Mouse (Mus musculus): ENCODE data around the gene Ptcra. TPM values are rescaled to one million over a fixed set of nuclear protein-coding genes. Genes with fewer than 3 reads are reported as not detected.

Ptcra gene
- not detected in 4 replicates for total RNA-seq (2023)

GRCm38 (mm10) chr17:46763544-46763943 lies at the start of gene Ptcra:
Gene Ptcra (minus strand): TSS chr17:46763712.

GRCm38 (mm10) chr17:46782341-46783221 lies 19.1 kb upstream of the Ptcra start, which contains the start of gene Rpl7l1:
Gene Rpl7l1 (minus strand): TSS chr17:46782672.

GRCm38 (mm10) chr17:46772404-46773277 lies 9.1 kb upstream of the Ptcra start, which contains the start of gene 2310039H08Rik:
Gene 2310039H08Rik (plus strand): TSS chr17:46772635.

GRCm38 (mm10) chr17:46751794-46752556 lies 11.5 kb downstream of the Ptcra start, which contains the start of gene Cnpy3:
Gene Cnpy3 (minus strand): TSS chr17:46752214.

GRCm38 (mm10) chr17:46728904-46729318 lies 34.6 kb downstream of the Ptcra start, which contains the start of gene Gnmt:
Gene Gnmt (minus strand): TSS chr17:46729168.

GRCm38 (mm10) chr17:46710959-46711597 lies 52.4 kb downstream of the Ptcra start, which contains the start of gene Pex6:
Gene Pex6 (plus strand): TSS chr17:46711463.

Other genes with a start within 250 kb of the Ptcra start
- gene Cul9, start 217.3 kb downstream of the Ptcra start, total RNA-seq (2023), result 16.7 to 18.7 TPM (median 17.0 TPM) in 4 replicates
- 85.8 to 123 TPM (median 90.9 TPM) in 4 replicates for gene Srf, start 207.5 kb downstream of the Ptcra start, total RNA-seq (2023)
- gene Ptk7, start 134.2 kb downstream of the Ptcra start, total RNA-seq (2023), result not detected in 4 replicates
- gene Klc4, start 117.7 kb downstream of the Ptcra start, total RNA-seq (2023), result 20.6 to 24.1 TPM (median 21.7 TPM) in 4 replicates
- gene Mrpl2, start 117.5 kb downstream of the Ptcra start, total RNA-seq (2023), result 31.0 to 37.9 TPM (median 35.5 TPM) in 4 replicates
- 7.4 to 9.2 TPM (median 8.5 TPM) in 4 replicates for gene Cul7, start 113.4 kb downstream of the Ptcra start, total RNA-seq (2023)
- gene Rrp36, start 89.4 kb downstream of the Ptcra start, total RNA-seq (2023), result 22.4 to 31.7 TPM (median 25.4 TPM) in 4 replicates
- 47.4 to 58.8 TPM (median 54.1 TPM) in 4 replicates for gene Mea1, start 84.9 kb downstream of the Ptcra start, total RNA-seq (2023)
- 39.9 to 46.1 TPM (median 42.2 TPM) in 4 replicates for gene Klhdc3, start 82.8 kb downstream of the Ptcra start, total RNA-seq (2023)
- gene Ppp2r5d, start 58.6 kb downstream of the Ptcra start, total RNA-seq (2023), result 28.4 to 37.9 TPM (median 33.3 TPM) in 4 replicates
- 37.0 to 38.0 TPM (median 37.3 TPM) in 4 replicates for gene Pex6, start 52.2 kb downstream of the Ptcra start, total RNA-seq (2023)
- gene Gnmt, start 34.5 kb downstream of the Ptcra start, total RNA-seq (2023), result 4.0 to 4.6 TPM (median 4.5 TPM) in 4 replicates
- 138 to 149 TPM (median 142 TPM) in 4 replicates for gene Cnpy3, start 11.5 kb downstream of the Ptcra start, total RNA-seq (2023)
- gene 2310039H08Rik, start 8.9 kb upstream of the Ptcra start, total RNA-seq (2023), result 17.4 to 20.4 TPM (median 18.6 TPM) in 4 replicates
- gene Rpl7l1, start 19.0 kb upstream of the Ptcra start, total RNA-seq (2023), result 61.7 to 77.6 TPM (median 66.7 TPM) in 4 replicates
- 94.1 to 106 TPM (median 101 TPM) in 4 replicates for gene Bicral, start 94.8 kb upstream of the Ptcra start, total RNA-seq (2023)
- 9.9 to 16.4 TPM (median 14.4 TPM) in 4 replicates for gene Tbcc, start 127.0 kb upstream of the Ptcra start, total RNA-seq (2023)
- gene Prph2, start 146.7 kb upstream of the Ptcra start, total RNA-seq (2023), result not detected in 4 replicates
- gene Ubr2, start 246.8 kb upstream of the Ptcra start, total RNA-seq (2023), result 91.5 to 109 TPM (median 100 TPM) in 4 replicates

All from B cell, adult 62 days (primary cell).